Mouse (Mus musculus) layer of hippocampus, postnatal 14 days (tissue): Measurements from ENCODE around the gene Fbxw11. TPM values are rescaled to one million over a fixed set of nuclear protein-coding genes. Genes with fewer than 3 reads are reported as not detected.
A peak's percentile ranks its signal among the peaks of the same experiment; 100 is the strongest.

Experiments
- DNase-seq, 2 experiments: peaks; one replicate each; pipeline ENCODE4 v3.0.0; 2021 to 2022; ENCODE audit warnings: low spot score in 2 of 2, mixed read lengths in 1 of 2
- total RNA-seq, 2 experiments: library from RNA; stranded (reverse); gene quantifications; 2 replicates each; pipeline ENCODE4 v1.2.3; 2021

The Fbxw11 gene
- total RNA-seq, 2 experiments from 2014 or later: 130 to 137 TPM

GRCm38 (mm10) chr11:32622479-32623190, 19.9 kb upstream of the Fbxw11 start:
- no peak for DNase-seq

GRCm38 (mm10) chr11:32623236-32623635, 19.3 kb upstream of the Fbxw11 start:
- DNase-seq: peak; percentile 73 to 87

GRCm38 (mm10) chr11:32623912-32624311, 18.6 kb upstream of the Fbxw11 start:
- no peak for DNase-seq

- DNase-seq: peak; percentile 44 to 68
Measured at GRCm38 (mm10) chr11:32625677-32626076, 16.8 kb upstream of the Fbxw11 start.

- no peak for DNase-seq
Measured at GRCm38 (mm10) chr11:32626079-32626478, 16.4 kb upstream of the Fbxw11 start.

- DNase-seq: no peak
Measured at GRCm38 (mm10) chr11:32627900-32628299, 14.6 kb upstream of the Fbxw11 start.

GRCm38 (mm10) chr11:32629713-32630211, 12.8 kb upstream of the Fbxw11 start:
- DNase-seq: no peak

- no peak for DNase-seq
Measured at GRCm38 (mm10) chr11:32632671-32633070, 9.9 kb upstream of the Fbxw11 start.

- no peak for DNase-seq
Measured at GRCm38 (mm10) chr11:32633542-32633941, 9.0 kb upstream of the Fbxw11 start.

GRCm38 (mm10) chr11:32634143-32634542, 8.4 kb upstream of the Fbxw11 start:
- DNase-seq: no peak

- no peak for DNase-seq
Measured at GRCm38 (mm10) chr11:32634842-32635241, 7.7 kb upstream of the Fbxw11 start.

- no peak for DNase-seq
Measured at GRCm38 (mm10) chr11:32636275-32636674, 6.2 kb upstream of the Fbxw11 start.

- DNase-seq: no peak
Measured at GRCm38 (mm10) chr11:32638521-32639255, 3.8 kb upstream of the Fbxw11 start.

GRCm38 (mm10) chr11:32640617-32641016, 1.9 kb upstream of the Fbxw11 start:
- DNase-seq: no peak

GRCm38 (mm10) chr11:32642899-32643886, 669 bp downstream of the Fbxw11 start:
- peak; percentile 46 to 57 for DNase-seq

GRCm38 (mm10) chr11:32644010-32644409, 1.5 kb downstream of the Fbxw11 start:
- DNase-seq: no peak

GRCm38 (mm10) chr11:32647265-32647664, 4.7 kb downstream of the Fbxw11 start:
- no peak for DNase-seq

- DNase-seq: no peak
Measured at GRCm38 (mm10) chr11:32650236-32650749, 7.8 kb downstream of the Fbxw11 start.

- no peak for DNase-seq
Measured at GRCm38 (mm10) chr11:32650893-32651590, 8.5 kb downstream of the Fbxw11 start.

- DNase-seq: no peak
Measured at GRCm38 (mm10) chr11:32651723-32652122, 9.2 kb downstream of the Fbxw11 start.
